Mouse (Mus musculus): ENCODE data around the gene Fbxl15. TPM values are rescaled to one million over a fixed set of nuclear protein-coding genes. Genes with fewer than 3 reads are reported as not detected.

The Fbxl15 gene
- total and polyA plus RNA-seq, 3 experiments, result 5.3 to 8.0 (median 5.3) TPM

DNA sequence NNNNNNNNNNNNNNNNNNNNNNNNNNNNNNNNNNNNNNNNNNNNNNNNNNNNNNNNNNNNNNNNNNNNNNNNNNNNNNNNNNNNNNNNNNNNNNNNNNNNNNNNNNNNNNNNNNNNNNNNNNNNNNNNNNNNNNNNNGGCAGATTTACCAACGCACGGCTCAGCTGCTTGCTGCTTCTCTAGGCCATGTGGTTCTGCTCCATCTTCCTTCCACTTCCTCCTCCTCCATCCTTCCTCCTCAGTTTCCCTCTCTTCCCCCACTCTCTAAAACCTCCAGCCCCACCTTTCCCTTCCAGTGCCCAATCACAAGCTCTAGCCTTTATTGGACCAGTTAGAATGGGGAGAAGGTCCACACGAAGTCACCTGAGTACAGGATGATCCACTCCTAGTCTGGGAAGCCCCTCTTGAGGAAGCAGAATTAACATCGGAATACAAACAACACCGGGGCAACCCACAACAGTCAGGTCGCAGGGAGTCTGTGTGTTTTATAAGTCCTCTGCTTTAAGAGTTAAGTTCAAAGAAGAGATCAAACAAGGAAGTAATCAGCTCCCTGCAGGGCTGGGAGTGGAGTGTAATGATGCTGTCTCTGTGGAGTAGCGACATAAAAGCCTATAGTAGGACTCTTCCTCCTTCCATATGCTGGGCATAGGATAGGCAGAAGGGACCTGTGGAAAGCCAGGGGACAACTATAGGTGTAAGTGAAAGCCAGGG is 16.9 kb downstream of the Fbxl15 start:
- no peak overlapping the region for H3K4me3 ChIP-seq
- intact Hi-C loops (cut with DNase I), result no loop called here
- H3K27ac ChIP-seq, result no peak overlapping the region
- DNase-seq, result no peak
- H3K27me3 ChIP-seq (ENCODE audit: control insufficient read depth, insufficient read depth, low read length), result no peaks in the 10 kb centered on the region
- H3K9ac ChIP-seq (ENCODE audit: low read depth, low read length), result no peak overlapping the region
- WGBS, result 31% methylated on average over 7 of the region's 7 CpGs
- TF ChIP-seq EP300 (IDR thresholded peaks at IDR 0.05; ENCODE audit: insufficient read depth, low read depth, low read length) (no peak), POLR2A (IDR thresholded peaks at IDR 0.05; ENCODE audit: insufficient read depth, low read depth, low read length) (no peak), CTCF (IDR thresholded peaks at IDR 0.05) (no peak)
- no peaks in the 10 kb centered on the region for H3K4me1 ChIP-seq (ENCODE audit: control insufficient read depth, insufficient read depth, low read length)
- H3K79me2 ChIP-seq (replicated peaks; ENCODE audit: control insufficient read depth, insufficient read depth, low read length), result no peaks in the 10 kb centered on the region
- H3K36me3 ChIP-seq (ENCODE audit: control insufficient read depth, insufficient read depth, low read length), result no peaks in the 10 kb centered on the region

DNA sequence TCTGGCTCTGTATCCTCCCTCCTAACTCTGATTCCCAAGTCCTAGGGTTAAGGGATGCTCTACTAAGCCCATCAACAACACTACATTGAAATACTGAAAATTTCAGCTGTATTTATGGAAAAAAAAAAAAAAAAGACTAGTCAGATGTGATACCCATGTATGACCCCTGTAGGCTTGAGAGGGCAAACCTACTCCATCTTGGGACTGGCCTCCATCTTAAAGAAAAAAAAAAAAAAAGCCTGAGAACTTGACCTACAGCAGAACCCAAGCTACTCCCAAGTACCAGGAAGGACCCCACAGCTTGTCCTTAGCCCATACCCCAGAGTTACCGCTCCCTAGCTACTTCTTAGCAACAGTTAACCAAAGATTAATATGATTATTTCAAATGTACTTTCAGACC is 19.2 kb downstream of the Fbxl15 start:
- no peaks in the 10 kb centered on the region for H3K27me3 ChIP-seq (ENCODE audit: control insufficient read depth, insufficient read depth, low read length)
- H3K36me3 ChIP-seq (ENCODE audit: control insufficient read depth, insufficient read depth, low read length), result no peaks in the 10 kb centered on the region
- no peak overlapping the region for H3K4me3 ChIP-seq
- H3K9ac ChIP-seq (ENCODE audit: low read depth, low read length), result no peak overlapping the region
- intact Hi-C loops (cut with DNase I), result no loop called here
- no peak overlapping the region for H3K27ac ChIP-seq
- H3K79me2 ChIP-seq (replicated peaks; ENCODE audit: control insufficient read depth, insufficient read depth, low read length), result no peaks in the 10 kb centered on the region
- WGBS, result 93% methylated on average over 1 of the region's 1 CpGs
- no peak for DNase-seq
- no peaks in the 10 kb centered on the region for H3K4me1 ChIP-seq (ENCODE audit: control insufficient read depth, insufficient read depth, low read length)
- TF ChIP-seq POLR2A (IDR thresholded peaks at IDR 0.05; ENCODE audit: insufficient read depth, low read depth, low read length) (no peak), CTCF (IDR thresholded peaks at IDR 0.05) (no peak), EP300 (IDR thresholded peaks at IDR 0.05; ENCODE audit: insufficient read depth, low read depth, low read length) (no peak)

DNA sequence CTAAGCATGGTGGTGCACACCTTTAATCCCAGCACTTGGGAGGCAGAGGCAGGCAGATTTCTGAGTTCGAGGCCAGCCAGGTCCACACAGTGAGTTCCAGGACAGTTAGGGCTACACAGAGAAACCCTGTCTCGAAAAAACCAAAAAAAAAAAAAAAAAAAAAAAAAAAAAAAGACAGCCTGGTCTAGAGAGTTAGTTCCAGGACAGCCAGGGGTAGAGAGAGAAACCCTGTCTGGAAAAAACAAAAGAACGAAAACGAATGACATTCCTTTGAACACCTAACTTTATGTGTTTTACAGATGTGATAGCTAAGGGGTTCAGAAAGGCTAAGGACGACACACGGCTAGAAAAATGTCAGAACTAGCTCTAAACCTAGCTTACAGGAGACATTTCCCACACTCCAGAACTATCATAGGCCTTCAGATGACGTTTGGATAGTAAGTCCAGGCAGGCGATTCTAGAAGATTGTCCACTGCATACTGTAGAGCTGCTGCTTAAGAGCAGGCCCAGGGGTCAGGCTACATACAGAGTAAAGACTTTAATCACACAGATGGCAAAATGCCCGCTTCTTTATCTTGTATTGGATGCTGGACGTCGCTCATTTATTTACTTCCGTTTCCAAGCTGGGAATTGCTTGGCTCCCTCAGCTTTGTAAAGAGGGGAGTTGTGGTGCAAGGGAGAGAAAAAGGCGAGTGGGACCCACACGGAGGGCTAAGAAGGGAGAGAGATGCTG is 20.1 kb downstream of the Fbxl15 start:
- H3K36me3 ChIP-seq (ENCODE audit: control insufficient read depth, insufficient read depth, low read length), result no peaks in the 10 kb centered on the region
- H3K79me2 ChIP-seq (replicated peaks; ENCODE audit: control insufficient read depth, insufficient read depth, low read length), result no peaks in the 10 kb centered on the region
- intact Hi-C loops (cut with DNase I), result no loop called here
- peak overlapping the region; percentile 76 for H3K9ac ChIP-seq (ENCODE audit: low read depth, low read length)
- TF ChIP-seq EP300 (IDR thresholded peaks at IDR 0.05; ENCODE audit: insufficient read depth, low read depth, low read length), result no peak
- TF ChIP-seq POLR2A (IDR thresholded peaks at IDR 0.05; ENCODE audit: insufficient read depth, low read depth, low read length), result no peak
- TF ChIP-seq CTCF (IDR thresholded peaks at IDR 0.05), result no peak
- H3K4me3 ChIP-seq, result peak overlapping the region; percentile 68
- no peaks in the 10 kb centered on the region for H3K27me3 ChIP-seq (ENCODE audit: control insufficient read depth, insufficient read depth, low read length)
- peak overlapping the region; percentile 71 for H3K27ac ChIP-seq
- DNase-seq, result no peak
- 20% methylated on average over 14 of the region's 14 CpGs for WGBS
- no peaks in the 10 kb centered on the region for H3K4me1 ChIP-seq (ENCODE audit: control insufficient read depth, insufficient read depth, low read length)

DNA sequence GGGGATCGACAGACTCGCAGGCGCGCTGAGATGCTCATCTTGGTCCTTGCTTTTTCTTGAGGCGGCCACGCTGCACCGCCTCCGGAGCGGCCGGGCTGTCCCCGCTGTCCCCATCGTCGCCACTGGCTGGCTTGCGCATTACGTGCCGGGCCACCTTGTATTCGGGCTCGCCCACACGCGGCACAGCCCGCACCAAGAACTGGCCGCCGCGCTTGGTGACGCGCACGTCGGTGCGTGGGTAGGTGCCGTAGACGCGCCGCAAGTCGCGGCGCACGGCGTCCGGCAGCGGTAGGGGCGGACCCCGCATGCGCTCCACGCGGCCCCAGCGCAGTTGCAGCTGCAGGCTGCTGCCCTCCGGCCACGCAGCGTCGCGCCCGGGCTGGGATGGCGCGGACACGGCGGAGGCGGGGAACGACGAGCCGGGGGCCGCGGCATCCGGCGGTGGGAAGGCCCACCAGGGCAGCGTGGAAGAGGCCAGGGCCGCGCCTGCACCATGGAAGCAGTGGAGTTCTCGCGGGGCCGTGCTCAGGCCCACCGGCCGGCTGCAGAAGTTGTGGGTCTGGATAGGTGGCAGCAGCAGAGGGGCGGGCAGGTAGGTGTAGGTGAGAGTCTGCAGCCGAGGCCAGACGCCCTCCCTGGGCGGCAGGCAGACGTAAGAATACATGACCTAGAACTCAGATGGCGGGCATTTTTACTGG is 20.9 kb downstream of the Fbxl15 start:
- H3K79me2 ChIP-seq (replicated peaks; ENCODE audit: control insufficient read depth, insufficient read depth, low read length), result no peaks in the 10 kb centered on the region
- peak overlapping the region; percentile 71 for H3K27ac ChIP-seq
- TF ChIP-seq POLR2A (IDR thresholded peaks at IDR 0.05; ENCODE audit: insufficient read depth, low read depth, low read length), result peak; percentile 56; the same call in 1 of the 2 replicates
- TF ChIP-seq EP300 (IDR thresholded peaks at IDR 0.05; ENCODE audit: insufficient read depth, low read depth, low read length), result no peak
- TF ChIP-seq CTCF (IDR thresholded peaks at IDR 0.05), result peak; percentile 29
- no peaks in the 10 kb centered on the region for H3K36me3 ChIP-seq (ENCODE audit: control insufficient read depth, insufficient read depth, low read length)
- under 1% methylated on average over 78 of the region's 78 CpGs for WGBS
- H3K27me3 ChIP-seq (ENCODE audit: control insufficient read depth, insufficient read depth, low read length), result no peaks in the 10 kb centered on the region
- peak overlapping the region; percentile 68 for H3K4me3 ChIP-seq
- intact Hi-C loops (cut with DNase I), result no loop called here
- peak; percentile 82 to 84 for DNase-seq
- H3K9ac ChIP-seq (ENCODE audit: low read depth, low read length), result peak overlapping the region; percentile 76
- no peaks in the 10 kb centered on the region for H3K4me1 ChIP-seq (ENCODE audit: control insufficient read depth, insufficient read depth, low read length)

DNA sequence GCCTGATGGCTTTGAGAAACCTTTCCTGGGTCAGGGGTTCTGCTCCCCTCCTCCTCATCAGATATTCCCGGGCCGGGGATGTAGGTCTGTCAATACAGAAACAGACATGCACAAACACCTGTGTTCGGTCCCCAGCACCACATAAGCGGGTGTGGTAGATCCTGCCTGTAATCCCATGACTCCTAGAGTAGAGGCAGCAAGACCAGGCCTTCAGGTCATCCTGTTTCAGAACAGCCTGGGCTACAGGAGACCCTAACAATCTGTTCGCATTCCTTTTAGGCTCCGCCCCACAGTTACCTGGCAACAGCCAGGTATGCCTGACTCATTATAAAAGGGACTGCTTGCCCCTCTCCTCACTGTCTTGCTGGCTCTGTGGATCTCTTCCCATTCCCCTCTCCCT is 21.6 kb downstream of the Fbxl15 start:
- H3K27me3 ChIP-seq (ENCODE audit: control insufficient read depth, insufficient read depth, low read length), result no peaks in the 10 kb centered on the region
- 37% methylated on average over 6 of the region's 6 CpGs for WGBS

More for the DNA sequence above, 21.6 kb downstream of the Fbxl15 start:
- intact Hi-C loops (cut with DNase I), result no loop called here
- no peaks in the 10 kb centered on the region for H3K36me3 ChIP-seq (ENCODE audit: control insufficient read depth, insufficient read depth, low read length)
- H3K79me2 ChIP-seq (replicated peaks; ENCODE audit: control insufficient read depth, insufficient read depth, low read length), result no peaks in the 10 kb centered on the region
- H3K9ac ChIP-seq (ENCODE audit: low read depth, low read length), result no peak overlapping the region
- no peak for TF ChIP-seq CTCF (IDR thresholded peaks at IDR 0.05)
- TF ChIP-seq POLR2A (IDR thresholded peaks at IDR 0.05; ENCODE audit: insufficient read depth, low read depth, low read length), result no peak
- TF ChIP-seq EP300 (IDR thresholded peaks at IDR 0.05; ENCODE audit: insufficient read depth, low read depth, low read length), result no peak
- H3K4me1 ChIP-seq (ENCODE audit: control insufficient read depth, insufficient read depth, low read length), result no peaks in the 10 kb centered on the region
- no peak for DNase-seq
- no peak overlapping the region for H3K27ac ChIP-seq
- H3K4me3 ChIP-seq, result peak overlapping the region; percentile 68
